Mouse (Mus musculus) midbrain, embryonic 10.5 days (tissue): Measurements from ENCODE around the gene Gm49361. TPM values are rescaled to one million over a fixed set of nuclear protein-coding genes. Genes with fewer than 3 reads are reported as not detected.

Experiments
- DNase-seq: peaks from one replicate; pipeline ENCODE4 v3.0.0-alpha.2; 2017; ENCODE audit warnings: low spot score
- H3K27ac ChIP-seq: fragments of 300-500 bp; sonication (generic); replicated peaks from 2 replicates; pipeline ENCODE4 v1.5.1; 2016; ENCODE audit warnings: mild to moderate bottlenecking
- H3K27me3 ChIP-seq: fragments of 300-500 bp; sonication (generic); 2 replicates; pipeline ENCODE4 v1.6.1; 2016; ENCODE audit warnings: low read depth, mild to moderate bottlenecking; ENCODE audit not compliant: poor library complexity, severe bottlenecking
- H3K36me3 ChIP-seq: fragments of 300-500 bp; sonication (generic); 2 replicates; pipeline ENCODE4 v1.6.1; 2016; ENCODE audit warnings: mild to moderate bottlenecking, moderate library complexity
- H3K4me1 ChIP-seq: fragments of 300-500 bp; sonication (generic); 2 replicates; pipeline ENCODE4 v1.6.1; 2016
- H3K4me3 ChIP-seq: fragments of 300-500 bp; sonication (generic); 2 replicates; pipeline ENCODE4 v1.5.1; 2016; ENCODE audit warnings: mild to moderate bottlenecking, moderate library complexity
- H3K9me3 ChIP-seq: fragments of 300-500 bp; sonication (generic); replicated peaks from 2 replicates; pipeline ENCODE4 v1.6.1; 2016; ENCODE audit warnings: mild to moderate bottlenecking
- WGBS: fragments of 180-500 bp; shearing (Covaris S2); methylation state at CpG from one replicate; pipeline ENCODE4 v1.1.7; 2016; 5-methylcytosine and 5-hydroxymethylcytosine counted together
- polyA plus RNA-seq: library from polyadenylated mRNA; unstranded; fragments of >200 nt; fragmentation: Nextera tagmentation; extraction: Ambion mirVana; gene quantifications from 2 replicates; pipeline ENCODE4 v1.2.1, GENCODE M21; 2016

Gene Gm49361
- polyA plus RNA-seq, 1 experiment from 2014 or later: not detected

- no peaks in the 10 kb centered on the region for H3K27me3 ChIP-seq
- H3K4me1 ChIP-seq: no peaks in the 10 kb centered on the region
- 83% methylated on average over 3 of the region's 3 CpGs for WGBS
- H3K9me3 ChIP-seq: no peaks in the 10 kb centered on the region
- no peak overlapping the region for H3K4me3 ChIP-seq
- DNase-seq: no peak
- H3K36me3 ChIP-seq: peaks cover 63% of the 10 kb centered on the region
- H3K27ac ChIP-seq: no peak overlapping the region
Measured at GRCm38 (mm10) chr14:57622934-57623333, 123.0 kb downstream of the Gm49361 start.

- H3K4me3 ChIP-seq: no peak overlapping the region
- DNase-seq: no peak
- no peaks in the 10 kb centered on the region for H3K4me1 ChIP-seq
- H3K27me3 ChIP-seq: no peaks in the 10 kb centered on the region
- H3K27ac ChIP-seq: no peak overlapping the region
- WGBS: 68% methylated on average over 4 of the region's 4 CpGs
- no peaks in the 10 kb centered on the region for H3K9me3 ChIP-seq
- H3K36me3 ChIP-seq: peaks cover 53% of the 10 kb centered on the region
Measured at GRCm38 (mm10) chr14:57621699-57622098, 124.2 kb downstream of the Gm49361 start.

- H3K36me3 ChIP-seq: peaks cover 43% of the 10 kb centered on the region
- 81% methylated on average over 4 of the region's 4 CpGs for WGBS
- H3K9me3 ChIP-seq: no peaks in the 10 kb centered on the region
- H3K4me1 ChIP-seq: no peaks in the 10 kb centered on the region
- no peak overlapping the region for H3K27ac ChIP-seq
- H3K27me3 ChIP-seq: no peaks in the 10 kb centered on the region
- H3K4me3 ChIP-seq: no peak overlapping the region
- no peak for DNase-seq
Measured at GRCm38 (mm10) chr14:57620598-57621236, 125.2 kb downstream of the Gm49361 start.

- H3K27me3 ChIP-seq: no peaks in the 10 kb centered on the region
- no peak overlapping the region for H3K4me3 ChIP-seq
- WGBS: 50% methylated on average over 2 of the region's 2 CpGs
- no peak overlapping the region for H3K27ac ChIP-seq
- H3K36me3 ChIP-seq: peaks cover 32% of the 10 kb centered on the region
- H3K9me3 ChIP-seq: no peaks in the 10 kb centered on the region
- DNase-seq: no peak
- no peaks in the 10 kb centered on the region for H3K4me1 ChIP-seq
Measured at GRCm38 (mm10) chr14:57619487-57619886, 126.4 kb downstream of the Gm49361 start.

- Histone ChIP-seq H3K4me1 (no peaks in the 10 kb centered on the region), H3K27me3 (no peaks in the 10 kb centered on the region), H3K36me3 (peaks cover 25% of the 10 kb centered on the region; the same call in 1 of the 2 replicates), H3K4me3 (no peak overlapping the region), H3K9me3 (no peaks in the 10 kb centered on the region), H3K27ac (no peak overlapping the region)
- WGBS: 100% methylated on average over 1 of the region's 1 CpGs
- DNase-seq: no peak
Measured at GRCm38 (mm10) chr14:57617675-57618074, 128.2 kb downstream of the Gm49361 start.

- Histone ChIP-seq H3K27me3 (no peaks in the 10 kb centered on the region), H3K27ac (no peak overlapping the region), H3K9me3 (no peaks in the 10 kb centered on the region), H3K4me3 (no peak overlapping the region), H3K4me1 (no peaks in the 10 kb centered on the region), H3K36me3 (peaks cover 15% of the 10 kb centered on the region; the same call in 1 of the 2 replicates)
- no peak for DNase-seq
- WGBS: 91% methylated on average over 6 of the region's 6 CpGs
Measured at GRCm38 (mm10) chr14:57616339-57616965, 129.5 kb downstream of the Gm49361 start.

- no peak for DNase-seq
- H3K27ac ChIP-seq: no peak overlapping the region
- H3K4me3 ChIP-seq: no peak overlapping the region
- whole genome bisulfite sequencing: 93% methylated on average over 6 of the region's 6 CpGs
- H3K36me3 ChIP-seq: peaks cover 15% of the 10 kb centered on the region; the same call in 1 of the 2 replicates
- H3K9me3 ChIP-seq: no peaks in the 10 kb centered on the region
- H3K27me3 ChIP-seq: no peaks in the 10 kb centered on the region
- no peaks in the 10 kb centered on the region for H3K4me1 ChIP-seq
Measured at GRCm38 (mm10) chr14:57615828-57616227, 130.1 kb downstream of the Gm49361 start.

- no peak for DNase-seq
- peaks cover 9% of the 10 kb centered on the region; the same call in 1 of the 2 replicates for H3K4me1 ChIP-seq
- H3K36me3 ChIP-seq: peaks cover 12% of the 10 kb centered on the region; the same call in 1 of the 2 replicates
- no peaks in the 10 kb centered on the region for H3K27me3 ChIP-seq
- H3K4me3 ChIP-seq: no peak overlapping the region
- H3K27ac ChIP-seq: 0 out of 2 replicates have a peak overlapping the region, but pooled peaks have one; percentile 17
- WGBS: 57% methylated on average over 2 of the region's 2 CpGs
- H3K9me3 ChIP-seq: no peaks in the 10 kb centered on the region
Measured at GRCm38 (mm10) chr14:57611034-57611433, 134.9 kb downstream of the Gm49361 start.

- 90% methylated on average over 4 of the region's 4 CpGs for WGBS
- Histone ChIP-seq H3K4me1 (peaks cover 9% of the 10 kb centered on the region; the same call in 1 of the 2 replicates), H3K9me3 (no peaks in the 10 kb centered on the region), H3K27me3 (no peaks in the 10 kb centered on the region), H3K4me3 (no peak overlapping the region), H3K36me3 (peaks cover 15% of the 10 kb centered on the region), H3K27ac (no peak overlapping the region)
- DNase-seq: no peak
Measured at GRCm38 (mm10) chr14:57609816-57610329, 136.0 kb downstream of the Gm49361 start.

GRCm38 (mm10) chr14:57607500-57607899, 138.4 kb downstream of the Gm49361 start:
- no peak for DNase-seq
- 61% methylated on average over 1 of the region's 1 CpGs for WGBS
- Histone ChIP-seq H3K27me3 (no peaks in the 10 kb centered on the region), H3K9me3 (no peaks in the 10 kb centered on the region), H3K4me3 (no peak overlapping the region), H3K4me1 (peaks cover 9% of the 10 kb centered on the region; the same call in 1 of the 2 replicates), H3K36me3 (peaks cover 29% of the 10 kb centered on the region), H3K27ac (no peak overlapping the region)

GRCm38 (mm10) chr14:57606663-57607365, 139.1 kb downstream of the Gm49361 start:
- Histone ChIP-seq H3K36me3 (peaks cover 35% of the 10 kb centered on the region), H3K4me3 (no peak overlapping the region), H3K27ac (no peak overlapping the region), H3K27me3 (no peaks in the 10 kb centered on the region), H3K9me3 (no peaks in the 10 kb centered on the region), H3K4me1 (peaks cover 9% of the 10 kb centered on the region; the same call in 1 of the 2 replicates)
- WGBS: 87% methylated on average over 8 of the region's 8 CpGs
- no peak for DNase-seq

GRCm38 (mm10) chr14:57593279-57593678, 152.6 kb downstream of the Gm49361 start:
- Histone ChIP-seq H3K4me1 (no peaks in the 10 kb centered on the region), H3K27ac (no peak overlapping the region), H3K9me3 (no peaks in the 10 kb centered on the region), H3K4me3 (no peak overlapping the region), H3K36me3 (peaks cover 91% of the 10 kb centered on the region), H3K27me3 (no peaks in the 10 kb centered on the region)
- WGBS: 89% methylated on average over 5 of the region's 5 CpGs
- no peak for DNase-seq
